Mouse (Mus musculus): ENCODE data around the gene Svop. TPM values are rescaled to one million over a fixed set of nuclear protein-coding genes. Genes with fewer than 3 reads are reported as not detected.

Svop gene
- polyA plus RNA-seq, 1 experiment = not detected

DNA sequence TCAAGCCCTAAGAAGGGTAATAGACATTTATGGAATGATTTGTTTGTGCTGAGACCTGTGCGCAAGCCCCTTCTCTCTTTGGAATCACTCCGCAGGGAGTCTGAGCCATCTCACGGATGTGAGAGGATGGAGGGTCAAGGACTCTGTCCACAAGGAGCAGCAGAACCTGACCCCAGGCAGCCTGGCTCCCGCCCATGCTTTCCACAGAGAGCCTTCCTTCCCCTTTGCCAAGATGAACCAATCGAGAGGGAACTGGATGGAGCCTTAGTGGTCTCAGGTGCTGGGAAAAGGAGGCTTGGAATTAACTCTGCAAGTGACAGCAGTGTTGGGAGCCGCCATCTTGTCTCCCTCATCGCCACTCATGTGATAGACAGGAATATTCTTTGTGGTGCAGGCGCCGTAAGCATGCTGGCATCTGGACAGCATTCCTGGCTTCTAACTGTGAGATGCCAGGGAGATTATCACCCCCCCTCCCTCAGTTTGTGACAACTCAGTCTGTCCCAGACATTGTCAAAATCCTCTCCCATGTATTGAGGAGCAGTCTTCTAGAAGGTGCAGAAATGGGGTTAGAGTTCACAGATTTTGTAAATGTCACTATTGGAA, 34.1 kb downstream of the Svop start:
- WGBS = 74% methylated on average over 9 of the region's 9 CpGs
- no peak for TF ChIP-seq POLR2A (IDR thresholded peaks at IDR 0.05; ENCODE audit: borderline replicate concordance, extremely low read depth, low read depth, low read length)
- no peak for TF ChIP-seq CTCF (IDR thresholded peaks at IDR 0.05; ENCODE audit: insufficient read depth, low read length)
- no peak for DNase-seq
- H3K4me3 ChIP-seq (replicated peaks; ENCODE audit: extremely low read depth, low read depth, low read length) = no peak overlapping the region
- H3K4me1 ChIP-seq (ENCODE audit: control insufficient read depth, insufficient read depth, low read length) = no peaks in the 10 kb centered on the region

DNA sequence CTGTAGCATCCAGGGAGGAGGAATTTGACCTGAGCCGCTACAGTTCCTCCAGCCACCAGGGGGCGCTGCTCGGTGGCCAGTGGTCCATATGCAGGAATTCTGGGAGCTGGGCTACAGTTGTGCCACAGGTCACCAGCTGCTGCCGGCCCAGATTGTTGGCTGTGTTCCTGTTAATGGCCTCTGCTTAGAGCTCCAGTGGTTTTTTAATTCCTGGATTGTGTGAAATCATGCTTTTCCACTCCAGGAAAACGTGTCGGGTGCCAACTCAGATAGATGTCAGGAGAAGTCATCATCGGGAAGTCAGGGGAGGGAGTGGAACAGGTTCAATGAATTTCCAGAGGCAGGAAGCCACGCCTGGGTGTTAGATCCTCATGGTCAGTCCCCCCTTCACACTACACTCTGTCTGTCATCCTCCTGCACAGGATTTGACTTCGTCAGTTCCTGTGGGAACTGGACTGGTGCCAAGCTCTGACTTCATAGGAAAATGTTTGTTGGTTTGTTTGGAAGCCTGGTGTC, 39.1 kb downstream of the Svop start:
- DNase-seq = peak; percentile 61
- TF ChIP-seq POLR2A (IDR thresholded peaks at IDR 0.05; ENCODE audit: borderline replicate concordance, extremely low read depth, low read depth, low read length) (no peak), CTCF (IDR thresholded peaks at IDR 0.05; ENCODE audit: insufficient read depth, low read length) (peak; percentile 73)
- Histone ChIP-seq H3K4me1 (ENCODE audit: control insufficient read depth, insufficient read depth, low read length) (no peaks in the 10 kb centered on the region), H3K4me3 (replicated peaks; ENCODE audit: extremely low read depth, low read depth, low read length) (peak overlapping the region; percentile 3)
- 5% methylated on average over 9 of the region's 9 CpGs for WGBS

DNA sequence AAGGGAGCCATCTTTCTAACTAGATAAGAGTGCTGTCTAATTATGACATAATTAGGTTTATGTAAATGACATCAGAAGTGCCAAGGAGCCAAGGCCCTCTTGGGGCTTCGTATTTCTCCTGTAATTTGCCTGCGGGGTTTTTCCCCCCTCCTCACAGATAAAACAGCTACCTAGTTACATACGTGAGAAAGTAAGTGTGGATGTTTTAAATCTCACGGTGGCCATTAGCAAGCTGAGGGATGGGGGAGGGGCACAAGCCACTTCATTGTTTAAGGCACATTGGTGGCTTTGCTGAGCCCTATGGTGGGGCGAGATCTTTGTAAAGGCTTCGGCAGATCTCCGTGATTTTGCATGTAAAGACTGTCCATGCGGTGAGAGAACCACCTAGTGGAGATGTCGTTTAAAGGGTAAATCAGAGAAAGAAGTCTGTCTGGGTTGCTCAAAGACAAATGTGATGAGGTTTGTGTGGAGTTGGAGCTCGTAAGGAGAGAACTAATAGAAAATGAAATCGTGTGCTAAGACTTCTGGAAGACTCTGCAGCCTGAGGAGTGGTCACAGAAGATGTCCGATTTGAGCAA, 42.5 kb downstream of the Svop start:
- no peak overlapping the region for H3K4me3 ChIP-seq (replicated peaks; ENCODE audit: extremely low read depth, low read depth, low read length)

DNA sequence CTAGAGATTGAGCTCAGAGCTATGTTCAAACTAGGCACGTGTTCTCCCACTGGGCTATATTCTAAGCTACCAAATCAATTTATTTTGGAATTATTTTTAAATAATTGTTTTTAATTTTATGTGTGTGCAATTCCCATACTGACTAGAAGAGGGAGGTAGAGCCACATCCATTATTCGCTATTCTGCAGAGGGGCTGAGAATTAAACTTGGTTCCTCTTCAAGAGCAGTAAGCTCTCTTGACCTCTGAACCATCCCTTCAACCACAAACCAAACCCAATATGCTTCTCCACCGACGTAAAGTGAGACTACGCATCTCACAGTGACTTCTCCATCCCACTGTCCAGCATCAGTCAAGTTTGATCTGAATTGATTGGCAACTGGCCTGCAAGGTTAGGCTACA, 44.2 kb downstream of the Svop start:
- 70% methylated on average over 5 of the region's 5 CpGs for WGBS
- Histone ChIP-seq H3K4me1 (ENCODE audit: control insufficient read depth, insufficient read depth, low read length) (no peaks in the 10 kb centered on the region), H3K4me3 (replicated peaks; ENCODE audit: extremely low read depth, low read depth, low read length) (no peak overlapping the region)
- no peak for TF ChIP-seq POLR2A (IDR thresholded peaks at IDR 0.05; ENCODE audit: borderline replicate concordance, extremely low read depth, low read depth, low read length)
- DNase-seq = no peak

More for the DNA sequence above, 42.5 kb downstream of the Svop start:
- H3K4me1 ChIP-seq (ENCODE audit: control insufficient read depth, insufficient read depth, low read length) = no peaks in the 10 kb centered on the region
- WGBS = 50% methylated on average over 12 of the region's 12 CpGs
- TF ChIP-seq CTCF (IDR thresholded peaks at IDR 0.05; ENCODE audit: insufficient read depth, low read length) (no peak), POLR2A (IDR thresholded peaks at IDR 0.05; ENCODE audit: borderline replicate concordance, extremely low read depth, low read depth, low read length) (no peak)
- no peak for DNase-seq

DNA sequence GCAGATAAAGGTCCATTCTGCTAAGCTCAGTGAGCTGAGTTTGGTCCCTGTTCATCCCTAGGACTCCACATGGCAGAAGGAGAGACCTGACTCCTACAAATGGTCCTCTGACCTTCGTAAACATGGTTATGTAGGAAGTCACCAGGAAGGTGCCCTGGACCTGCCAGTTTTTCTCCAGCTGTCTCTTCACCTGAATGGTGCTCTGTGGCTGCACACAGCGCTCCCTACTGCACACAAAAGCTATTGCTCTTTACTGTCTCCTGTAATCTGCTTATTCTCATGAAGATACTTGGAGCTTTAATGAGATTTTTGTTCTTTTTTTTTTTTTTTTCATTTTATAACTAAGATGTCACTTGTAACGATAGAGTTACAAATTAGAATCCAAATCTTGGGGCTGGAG, 44.8 kb downstream of the Svop start:
- Histone ChIP-seq H3K4me1 (ENCODE audit: control insufficient read depth, insufficient read depth, low read length) (no peaks in the 10 kb centered on the region), H3K4me3 (replicated peaks; ENCODE audit: extremely low read depth, low read depth, low read length) (no peak overlapping the region)
- TF ChIP-seq CTCF (IDR thresholded peaks at IDR 0.05; ENCODE audit: insufficient read depth, low read length) (peak; percentile 28; the same call in 1 of the 2 replicates), POLR2A (IDR thresholded peaks at IDR 0.05; ENCODE audit: borderline replicate concordance, extremely low read depth, low read depth, low read length) (no peak)
- WGBS = 44% methylated on average over 3 of the region's 3 CpGs
- DNase-seq = no peak

DNA sequence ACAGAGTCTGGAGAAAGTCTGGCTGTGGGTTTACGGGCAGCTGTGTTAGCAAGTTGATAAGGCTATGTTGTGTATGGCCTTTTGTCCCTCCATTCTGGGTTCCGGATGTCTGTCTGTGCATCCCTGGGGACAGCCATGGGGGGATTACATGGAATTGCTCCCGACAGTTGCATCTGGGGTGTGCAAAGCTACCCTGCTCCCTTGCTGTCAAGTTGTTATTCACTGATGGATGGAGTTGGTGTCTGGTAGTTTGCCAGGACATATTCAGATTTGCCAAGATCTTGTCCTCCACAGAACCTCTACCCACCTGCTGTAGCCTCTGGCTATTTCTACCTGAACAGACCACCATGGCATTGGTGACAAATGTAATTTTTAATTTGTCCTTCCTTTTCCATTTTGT, 45.2 kb downstream of the Svop start:
- TF ChIP-seq CTCF (IDR thresholded peaks at IDR 0.05; ENCODE audit: insufficient read depth, low read length) = no peak
- no peak for TF ChIP-seq POLR2A (IDR thresholded peaks at IDR 0.05; ENCODE audit: borderline replicate concordance, extremely low read depth, low read depth, low read length)
- no peak for DNase-seq
- Histone ChIP-seq H3K4me1 (ENCODE audit: control insufficient read depth, insufficient read depth, low read length) (no peaks in the 10 kb centered on the region), H3K4me3 (replicated peaks; ENCODE audit: extremely low read depth, low read depth, low read length) (no peak overlapping the region)
- 56% methylated on average over 3 of the region's 3 CpGs for WGBS

DNA sequence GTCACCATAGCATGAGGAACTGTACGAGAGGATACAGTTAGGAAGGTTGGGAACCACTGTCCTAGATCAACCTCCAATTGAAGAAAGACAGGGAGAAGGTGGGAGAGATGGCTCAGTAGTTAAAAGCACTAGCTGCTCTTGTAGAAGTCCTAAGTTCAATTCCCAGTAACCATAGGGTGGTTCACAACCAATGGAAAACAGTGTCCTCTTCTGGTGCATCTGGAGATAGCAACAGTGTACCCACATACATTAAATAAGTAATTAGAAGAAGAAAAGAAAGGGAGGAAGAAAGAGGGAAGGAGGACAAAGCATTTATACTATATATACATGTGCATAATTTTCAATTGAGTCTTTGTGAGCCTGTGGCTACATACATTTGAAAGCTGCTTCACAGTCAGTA, 46.2 kb downstream of the Svop start:
- 64% methylated on average over 1 of the region's 1 CpGs for WGBS
- no peak for TF ChIP-seq POLR2A (IDR thresholded peaks at IDR 0.05; ENCODE audit: borderline replicate concordance, extremely low read depth, low read depth, low read length)
- no peak for TF ChIP-seq CTCF (IDR thresholded peaks at IDR 0.05; ENCODE audit: insufficient read depth, low read length)
- Histone ChIP-seq H3K4me1 (ENCODE audit: control insufficient read depth, insufficient read depth, low read length) (no peaks in the 10 kb centered on the region), H3K4me3 (replicated peaks; ENCODE audit: extremely low read depth, low read depth, low read length) (no peak overlapping the region)
- DNase-seq = no peak

DNA sequence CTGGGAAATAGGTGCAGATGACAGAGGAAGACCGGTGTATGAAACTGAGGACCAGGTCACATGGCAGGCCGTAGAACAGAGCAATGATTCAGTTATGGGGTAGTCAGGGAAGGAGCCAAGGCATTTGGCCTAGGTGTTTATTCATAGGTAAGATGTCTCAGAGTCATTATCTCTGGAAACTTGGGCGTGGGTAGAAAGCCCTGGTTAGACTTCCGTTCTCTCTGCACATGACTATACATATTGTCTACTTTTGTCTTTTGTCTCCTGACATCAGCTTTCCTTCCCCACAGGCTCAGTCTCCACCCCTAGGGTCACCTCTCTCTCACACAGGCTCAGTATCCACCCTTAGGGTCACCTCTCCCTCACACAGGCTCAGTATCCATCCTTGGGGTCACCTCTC, 47.6 kb downstream of the Svop start:
- TF ChIP-seq CTCF (IDR thresholded peaks at IDR 0.05; ENCODE audit: insufficient read depth, low read length) = no peak
- no peak for TF ChIP-seq POLR2A (IDR thresholded peaks at IDR 0.05; ENCODE audit: borderline replicate concordance, extremely low read depth, low read depth, low read length)
- DNase-seq = no peak
- WGBS = 72% methylated on average over 4 of the region's 4 CpGs
- Histone ChIP-seq H3K4me3 (replicated peaks; ENCODE audit: extremely low read depth, low read depth, low read length) (no peak overlapping the region), H3K4me1 (ENCODE audit: control insufficient read depth, insufficient read depth, low read length) (no peaks in the 10 kb centered on the region)

DNA sequence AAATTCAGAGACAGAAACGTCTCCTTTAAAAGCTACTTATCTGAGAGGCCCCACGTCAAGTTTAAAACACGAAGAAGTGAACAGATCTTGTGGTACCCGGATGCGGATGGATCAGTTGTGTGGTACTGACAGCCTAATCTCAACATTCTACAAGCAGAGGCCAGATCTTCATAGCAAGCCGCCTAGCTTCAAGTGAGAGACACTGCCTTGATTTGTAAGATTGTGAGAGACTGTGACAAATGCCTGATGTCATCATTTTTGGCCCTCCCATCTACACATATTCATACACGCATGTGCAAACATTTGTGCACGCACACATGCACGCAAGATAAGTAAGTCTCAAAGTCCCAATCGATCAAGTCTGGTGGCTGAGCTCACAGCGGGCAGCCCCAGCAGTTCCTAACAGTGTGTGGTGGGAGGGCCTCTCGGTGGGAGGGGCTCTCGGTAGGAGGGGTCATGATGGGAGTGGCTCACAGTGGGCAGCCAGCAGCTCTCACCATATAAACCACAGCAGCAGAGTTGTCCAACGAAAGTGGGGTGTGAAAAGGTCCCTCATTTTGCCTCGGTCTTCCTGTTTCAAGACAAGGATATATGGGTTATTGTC, 49.9 kb downstream of the Svop start:
- peak; percentile 30 for DNase-seq
- Histone ChIP-seq H3K4me1 (ENCODE audit: control insufficient read depth, insufficient read depth, low read length) (no peaks in the 10 kb centered on the region), H3K4me3 (replicated peaks; ENCODE audit: extremely low read depth, low read depth, low read length) (no peak overlapping the region)
- WGBS = 11% methylated on average over 15 of the region's 15 CpGs
- TF ChIP-seq POLR2A (IDR thresholded peaks at IDR 0.05; ENCODE audit: borderline replicate concordance, extremely low read depth, low read depth, low read length) (no peak), CTCF (IDR thresholded peaks at IDR 0.05; ENCODE audit: insufficient read depth, low read length) (no peak)

DNA sequence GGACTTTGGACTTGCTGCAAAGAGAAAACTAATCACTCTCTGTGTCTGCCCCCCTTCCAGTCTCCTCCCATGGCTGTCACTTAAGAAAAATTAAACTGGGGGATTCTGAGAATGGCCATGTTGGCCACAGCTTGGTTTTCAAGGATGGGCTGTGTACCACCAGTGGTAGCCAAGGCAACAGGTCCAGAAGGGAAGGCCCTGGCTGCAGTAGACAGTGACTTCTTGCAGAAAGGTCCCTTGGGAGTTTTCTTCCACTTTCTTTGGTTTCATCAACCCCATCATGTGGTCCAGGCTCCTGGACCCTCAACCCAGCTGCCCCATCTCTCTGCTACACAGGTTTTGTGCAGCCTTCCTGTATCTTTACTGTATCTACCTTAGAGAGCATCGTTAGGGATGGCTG, 50.5 kb downstream of the Svop start:
- Histone ChIP-seq H3K4me3 (replicated peaks; ENCODE audit: extremely low read depth, low read depth, low read length) (no peak overlapping the region), H3K4me1 (ENCODE audit: control insufficient read depth, insufficient read depth, low read length) (no peaks in the 10 kb centered on the region)
- TF ChIP-seq POLR2A (IDR thresholded peaks at IDR 0.05; ENCODE audit: borderline replicate concordance, extremely low read depth, low read depth, low read length) = no peak
- no peak for TF ChIP-seq CTCF (IDR thresholded peaks at IDR 0.05; ENCODE audit: insufficient read depth, low read length)
- 62% methylated on average over 1 of the region's 1 CpGs for WGBS
- DNase-seq = no peak

All from lung, adult 2 months (tissue).